Mouse (Mus musculus): ENCODE measurements around the gene Sesn1.
A peak's percentile ranks its signal among the peaks of the same experiment; 100 is the strongest.

- TF ChIP-seq CTCF (IDR thresholded peaks at IDR 0.05), result no peak
- peak; percentile 46; the same call in 1 of the 2 replicates for TF ChIP-seq EP300 (IDR thresholded peaks at IDR 0.05)
Measured at GRCm38 (mm10) chr10:41937176-41937575, 127.4 kb downstream of the Sesn1 start.
